Mouse (Mus musculus) liver, postnatal 0 days (tissue): Measurements from ENCODE around the gene Nop58.

ENCODE experiments used
- CTCF ChIP-seq: sonication (generic); IDR thresholded peaks from 2 replicates; pipeline ENCODE4 v1.5.1; 2016; ENCODE audit warnings: antibody characterized with exemption, low read depth
- EP300 ChIP-seq: IDR thresholded peaks from 2 replicates; pipeline ENCODE4 v1.6.1; 2016; ENCODE audit warnings: antibody characterized with exemption, low read depth, mild to moderate bottlenecking

GRCm38 (mm10) chr1:59698207-59698606 lies 13.4 kb downstream of the Nop58 start:
- TF ChIP-seq CTCF, result no peak
- TF ChIP-seq EP300, result no peak
